Mouse (Mus musculus) liver, embryonic 11.5 days (tissue): Measurements from ENCODE around the gene Slc44a1. TPM values are rescaled to one million over a fixed set of nuclear protein-coding genes. Genes with fewer than 3 reads are reported as not detected.

Experiments
- ATAC-seq: fragments of 200-750 bp; cut with Nextera tagmentation; replicated peaks from 2 replicates; pipeline ENCODE4 v1.8.0; 2017; ENCODE audit warnings: moderate number of reproducible peaks, mild to moderate bottlenecking, moderate TSS enrichment, moderate library complexity; ENCODE audit not compliant: low FRiP score
- DNase-seq: peaks from one replicate; pipeline ENCODE4 v3.0.0-alpha.2; 2017; ENCODE audit warnings: low spot score
- H3K27ac ChIP-seq: fragments of 300-500 bp; sonication (generic); 2 replicates; pipeline ENCODE4 v1.5.1; 2014; ENCODE audit warnings: mild to moderate bottlenecking, low read depth, low read length, control low read depth
- H3K27me3 ChIP-seq: fragments of 300-500 bp; sonication (generic); replicated peaks from 2 replicates; pipeline ENCODE4 v1.6.1; 2014; ENCODE audit warnings: low read length, mixed read lengths; ENCODE audit not compliant: control insufficient read depth, insufficient read depth
- H3K36me3 ChIP-seq: fragments of 300-500 bp; sonication (generic); 2 replicates; pipeline ENCODE4 v1.6.1; 2014; ENCODE audit warnings: mild to moderate bottlenecking, low read length, moderate library complexity, mixed read lengths; ENCODE audit not compliant: control insufficient read depth, insufficient read depth
- H3K4me1 ChIP-seq: fragments of 300-500 bp; sonication (generic); replicated peaks from 2 replicates; pipeline ENCODE4 v1.6.1; 2014; ENCODE audit warnings: low read length, mixed read lengths; ENCODE audit not compliant: control insufficient read depth, insufficient read depth
- H3K4me2 ChIP-seq: fragments of 300-500 bp; sonication (generic); 2 replicates; pipeline ENCODE4 v1.6.1; 2014; ENCODE audit warnings: mild to moderate bottlenecking, control low read depth, moderate library complexity
- H3K4me3 ChIP-seq: fragments of 300-500 bp; sonication (generic); 2 replicates; pipeline ENCODE4 v1.5.1; 2014; ENCODE audit warnings: low read depth, low read length, control low read depth
- H3K9ac ChIP-seq: fragments of 300-500 bp; sonication (generic); 2 replicates; pipeline ENCODE4 v1.6.1; 2014; ENCODE audit warnings: low read depth, low read length, control low read depth
- H3K9me3 ChIP-seq: fragments of 300-500 bp; sonication (generic); 2 replicates; pipeline ENCODE4 v1.6.1; 2016; ENCODE audit warnings: low read length, inconsistent platforms, mixed read lengths; ENCODE audit not compliant: control insufficient read depth
- WGBS: fragments of 180-500 bp; shearing (Covaris S2); extraction: QIAGEN DNeasy Blood & Tissue Kit; methylation state at CpG from one replicate; pipeline ENCODE4 v1.1.7; 2014; 5-methylcytosine and 5-hydroxymethylcytosine counted together
- polyA plus RNA-seq: library from polyadenylated mRNA; unstranded; fragments of >200 nt; fragmentation: Nextera tagmentation; extraction: Ambion mirVana; gene quantifications from 2 replicates; pipeline ENCODE4 v1.2.1, GENCODE M21; 2014

The Slc44a1 gene
- polyA plus RNA-seq, 1 experiment from 2014 or later = 19.2 TPM

DNA sequence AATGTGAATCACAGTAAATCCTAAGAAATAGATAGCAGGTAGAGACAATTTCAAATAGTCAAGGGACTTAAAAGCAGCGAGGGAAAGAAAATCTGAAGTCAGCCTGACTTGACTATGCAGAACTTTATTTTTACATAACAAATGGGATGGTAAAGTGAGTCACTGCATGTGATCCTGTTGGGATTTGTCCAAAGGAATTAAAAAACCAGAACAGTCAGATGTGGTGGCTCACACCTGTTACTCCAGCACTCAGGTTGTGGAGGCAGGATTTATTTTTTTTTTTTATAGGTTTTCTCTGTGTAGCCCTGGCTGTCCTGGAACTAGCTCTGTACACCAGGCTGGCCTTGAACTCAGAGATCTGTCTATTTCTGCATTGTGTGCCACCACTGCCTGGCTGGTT, 25.7 kb downstream of the Slc44a1 start:
- WGBS = 82% methylated on average over 1 of the region's 1 CpGs
- no peaks in the 10 kb centered on the region for H3K4me1 ChIP-seq
- no peaks in the 10 kb centered on the region for H3K9me3 ChIP-seq
- no peak overlapping the region for H3K4me2 ChIP-seq
- no peak overlapping the region for H3K27ac ChIP-seq
- no peaks in the 10 kb centered on the region for H3K27me3 ChIP-seq
- DNase-seq (no peak), ATAC-seq (no peak)
- H3K9ac ChIP-seq = no peak overlapping the region
- H3K4me3 ChIP-seq = no peak overlapping the region
- no peaks in the 10 kb centered on the region for H3K36me3 ChIP-seq

DNA sequence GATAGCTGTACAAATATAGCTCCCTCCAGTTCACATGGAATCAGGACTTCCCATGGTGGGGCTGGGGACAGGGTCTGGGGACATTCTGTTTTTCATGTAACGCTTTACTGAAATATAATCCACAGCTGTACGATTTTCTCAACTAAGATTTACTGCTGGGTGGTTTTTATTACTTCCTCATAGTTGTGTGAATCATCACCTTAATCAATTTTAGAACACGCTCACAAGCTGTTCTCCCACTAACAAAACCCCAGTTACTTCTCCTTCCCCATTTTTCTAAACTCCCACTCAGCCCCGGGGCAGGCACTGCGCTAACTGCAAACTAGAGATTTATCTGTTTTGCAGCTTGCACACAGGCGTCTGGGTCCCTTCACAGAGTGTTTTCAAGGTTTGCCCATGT, 28.8 kb downstream of the Slc44a1 start:
- H3K9ac ChIP-seq = no peak overlapping the region
- no peak overlapping the region for H3K4me3 ChIP-seq
- H3K27me3 ChIP-seq = no peaks in the 10 kb centered on the region
- DNase-seq (no peak), ATAC-seq (no peak)
- no peak overlapping the region for H3K27ac ChIP-seq
- H3K9me3 ChIP-seq = no peaks in the 10 kb centered on the region
- no peaks in the 10 kb centered on the region for H3K4me1 ChIP-seq
- no peak overlapping the region for H3K4me2 ChIP-seq
- no peaks in the 10 kb centered on the region for H3K36me3 ChIP-seq
- WGBS = 57% methylated on average over 6 of the region's 6 CpGs

DNA sequence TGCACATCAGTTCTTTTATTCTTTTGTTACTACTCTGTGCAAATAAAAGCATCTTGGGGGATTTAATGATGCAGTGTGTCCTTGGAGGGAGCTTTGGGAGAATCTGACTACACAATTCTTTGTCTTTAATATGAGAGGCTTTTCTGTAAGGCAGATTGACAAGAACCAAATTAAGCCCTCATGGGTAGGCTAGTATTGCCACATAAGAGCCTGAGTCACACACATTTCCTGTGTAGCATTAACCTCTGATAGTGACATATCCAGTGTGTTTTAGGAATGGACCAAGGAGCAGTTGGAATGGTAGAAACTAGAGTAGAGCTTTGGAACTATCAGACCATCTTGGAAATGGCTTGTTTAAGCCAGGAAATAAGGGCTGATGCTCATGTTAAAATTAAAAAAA, 33.9 kb downstream of the Slc44a1 start:
- no peak for ATAC-seq
- H3K27ac ChIP-seq = no peak overlapping the region
- no peak overlapping the region for H3K9ac ChIP-seq
- no peaks in the 10 kb centered on the region for H3K9me3 ChIP-seq
- DNase-seq = no peak
- no peaks in the 10 kb centered on the region for H3K36me3 ChIP-seq
- no peaks in the 10 kb centered on the region for H3K27me3 ChIP-seq
- no peak overlapping the region for H3K4me3 ChIP-seq
- no peaks in the 10 kb centered on the region for H3K4me1 ChIP-seq
- H3K4me2 ChIP-seq = no peak overlapping the region

DNA sequence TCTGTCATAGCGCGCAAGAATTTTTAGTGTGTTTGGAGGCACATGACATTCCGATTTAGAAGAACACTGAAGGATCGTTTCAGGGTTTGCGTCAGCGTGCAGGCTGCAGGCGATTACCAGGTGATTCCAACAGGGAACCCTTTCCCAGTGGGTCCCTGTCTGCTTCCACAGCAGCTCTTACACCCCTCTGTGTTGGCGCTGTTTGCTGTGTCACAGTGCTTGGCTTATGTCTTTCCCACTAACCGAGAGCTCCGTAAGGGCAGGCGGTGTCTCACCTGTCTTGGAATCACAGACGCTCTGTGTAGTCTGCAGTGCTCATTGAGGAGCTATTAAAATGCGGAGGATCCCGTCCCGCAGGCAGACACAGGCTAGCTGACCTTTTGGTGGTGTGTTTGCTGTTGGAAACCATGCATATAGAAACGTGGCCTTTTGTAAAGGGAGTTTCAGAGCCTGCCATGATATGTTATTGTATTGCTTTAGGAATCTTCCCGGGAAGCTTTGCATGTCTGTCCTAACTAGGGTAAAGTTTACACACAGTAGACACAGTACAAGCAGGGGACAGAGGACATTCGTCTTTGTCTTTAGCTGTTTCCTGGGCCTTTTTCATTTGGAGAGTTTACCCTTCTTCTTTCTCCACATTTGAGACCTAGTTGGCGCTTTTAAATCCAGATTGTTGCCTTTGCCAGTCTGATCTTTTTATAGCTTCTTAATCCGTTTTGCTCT, 35.2 kb downstream of the Slc44a1 start:
- no peak overlapping the region for H3K4me2 ChIP-seq
- no peak for DNase-seq
- no peak overlapping the region for H3K9ac ChIP-seq
- no peaks in the 10 kb centered on the region for H3K9me3 ChIP-seq
- no peak for ATAC-seq
- no peak overlapping the region for H3K27ac ChIP-seq
- no peaks in the 10 kb centered on the region for H3K27me3 ChIP-seq
- H3K4me3 ChIP-seq = no peak overlapping the region
- no peaks in the 10 kb centered on the region for H3K36me3 ChIP-seq
- 86% methylated on average over 20 of the region's 20 CpGs for WGBS
- no peaks in the 10 kb centered on the region for H3K4me1 ChIP-seq

DNA sequence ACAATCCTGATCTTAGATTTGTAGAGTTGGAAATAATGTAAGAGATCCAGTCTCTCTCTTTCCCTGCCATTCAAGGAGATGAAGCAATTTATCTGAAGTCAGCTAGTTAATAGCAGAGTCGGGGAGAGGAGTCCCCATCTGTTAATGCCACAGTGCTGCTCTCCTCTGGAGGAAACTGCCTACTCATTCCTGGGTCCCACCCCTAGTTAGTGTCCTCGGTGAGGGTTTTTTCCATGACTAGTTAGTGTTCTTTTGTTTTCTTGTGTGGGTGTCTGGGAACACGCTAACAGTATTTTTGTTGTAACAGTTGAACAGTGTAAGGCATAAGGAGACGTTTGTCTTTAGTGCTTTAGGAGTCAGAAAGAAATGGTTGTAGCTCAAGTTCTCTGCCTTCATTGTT, 38.4 kb downstream of the Slc44a1 start:
- DNase-seq = no peak
- H3K36me3 ChIP-seq = 0 out of 2 replicates have a peak, but pooled peaks cover 3% of the 10 kb centered on the region
- no peak overlapping the region for H3K4me2 ChIP-seq
- no peak overlapping the region for H3K4me3 ChIP-seq
- ATAC-seq = no peak
- no peaks in the 10 kb centered on the region for H3K27me3 ChIP-seq
- 79% methylated on average over 4 of the region's 4 CpGs for WGBS
- no peak overlapping the region for H3K27ac ChIP-seq
- no peak overlapping the region for H3K9ac ChIP-seq
- H3K4me1 ChIP-seq = no peaks in the 10 kb centered on the region
- no peaks in the 10 kb centered on the region for H3K9me3 ChIP-seq

DNA sequence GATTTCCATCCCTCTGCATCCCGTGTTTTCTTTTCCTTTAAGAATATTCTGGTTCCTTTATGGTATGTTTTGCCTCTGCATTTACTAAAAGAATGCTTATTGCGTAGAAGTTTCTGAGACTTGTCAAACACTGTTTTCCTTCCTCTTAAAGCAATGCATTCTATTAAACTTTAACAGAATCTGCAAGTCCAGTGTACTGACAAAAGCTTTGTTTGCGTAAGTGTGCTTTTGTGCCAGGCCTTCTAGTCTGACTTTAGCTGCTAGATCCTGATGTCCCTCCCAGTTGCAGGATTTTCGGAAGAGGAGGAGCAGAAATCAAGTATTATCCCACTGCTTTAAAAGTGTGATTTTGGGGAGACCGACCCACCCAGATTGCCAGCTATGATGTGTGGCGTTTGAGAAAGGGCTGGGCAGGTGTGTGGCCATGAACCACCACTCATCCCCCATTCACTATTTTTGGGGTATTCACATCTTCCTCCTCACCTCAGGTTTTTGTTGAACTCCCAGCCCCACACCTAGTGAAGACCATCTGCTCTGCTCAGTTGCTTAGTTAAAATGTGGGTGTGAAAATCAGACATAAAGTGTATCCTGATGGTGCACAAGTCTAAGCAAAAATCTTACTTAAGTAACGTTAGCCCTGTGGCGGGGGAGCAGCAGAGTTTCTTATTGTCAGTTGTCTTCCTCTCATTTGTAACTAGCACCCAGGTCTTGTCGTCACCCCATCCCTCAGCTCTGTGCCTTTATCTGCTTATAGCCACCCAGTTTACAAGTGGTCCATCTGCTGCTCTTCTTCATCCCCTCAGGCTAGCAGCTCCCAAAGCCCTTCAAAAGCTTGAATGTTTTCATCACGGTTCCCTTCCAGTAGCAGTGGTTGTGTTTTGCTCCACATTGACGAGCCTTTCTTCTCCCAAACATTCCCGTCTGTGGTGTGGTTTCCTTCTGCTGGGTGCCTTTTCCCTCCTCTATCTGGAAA, 47.3 kb downstream of the Slc44a1 start:
- H3K9ac ChIP-seq = no peak overlapping the region
- DNase-seq (no peak), ATAC-seq (no peak)
- no peaks in the 10 kb centered on the region for H3K36me3 ChIP-seq
- peak overlapping the region; percentile 1; the same call in 1 of the 2 replicates for H3K4me2 ChIP-seq
- H3K4me3 ChIP-seq = no peak overlapping the region
- no peaks in the 10 kb centered on the region for H3K27me3 ChIP-seq
- WGBS = 70% methylated on average over 12 of the region's 12 CpGs
- H3K27ac ChIP-seq = no peak overlapping the region; the same call in 1 of the 2 replicates
- H3K4me1 ChIP-seq = no peaks in the 10 kb centered on the region
- no peaks in the 10 kb centered on the region for H3K9me3 ChIP-seq

DNA sequence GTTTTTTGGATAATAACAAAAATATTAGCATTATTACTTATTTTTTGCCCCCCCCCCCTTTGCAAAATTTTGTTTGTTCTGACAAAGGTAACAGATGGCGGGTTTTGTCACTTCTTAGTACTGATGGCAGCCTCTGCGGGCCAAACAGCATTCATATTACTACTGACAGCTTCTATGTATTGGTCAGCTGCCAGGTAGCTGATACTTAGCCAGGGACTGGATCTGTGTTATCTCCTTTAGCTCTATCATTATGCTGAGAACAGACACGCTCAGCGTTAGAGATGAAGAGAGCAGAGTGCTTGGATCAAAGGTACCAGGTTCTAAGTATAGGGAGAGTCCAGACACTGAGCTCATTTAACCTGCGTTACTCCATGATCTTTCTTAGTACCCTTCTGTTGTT, 48.6 kb downstream of the Slc44a1 start:
- Histone ChIP-seq H3K9ac (no peak overlapping the region), H3K4me3 (no peak overlapping the region), H3K4me1 (no peaks in the 10 kb centered on the region), H3K9me3 (no peaks in the 10 kb centered on the region), H3K27ac (no peak overlapping the region), H3K36me3 (no peaks in the 10 kb centered on the region), H3K4me2 (no peak overlapping the region), H3K27me3 (no peaks in the 10 kb centered on the region)
- DNase-seq (no peak), ATAC-seq (no peak)
- 77% methylated on average over 5 of the region's 5 CpGs for WGBS

DNA sequence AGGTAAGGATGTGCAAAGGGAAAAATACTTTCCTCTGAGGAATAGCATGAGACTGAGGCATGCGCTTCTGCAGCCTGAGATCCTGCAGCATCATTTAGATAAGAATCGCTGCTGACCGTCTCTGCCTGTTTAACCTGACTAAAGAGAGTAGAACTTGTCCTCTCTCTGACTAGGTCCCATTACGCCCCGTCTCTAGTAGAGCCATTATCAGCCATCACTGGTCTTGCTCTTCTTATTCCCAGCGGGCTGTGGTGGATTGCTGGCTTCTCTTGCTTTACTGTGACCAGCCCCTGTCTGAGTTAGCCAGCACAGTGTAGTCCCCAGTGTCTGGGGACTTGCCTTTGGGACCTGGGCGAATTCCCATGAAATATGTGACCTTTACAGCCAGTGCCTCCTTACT, 50.2 kb downstream of the Slc44a1 start:
- no peaks in the 10 kb centered on the region for H3K4me1 ChIP-seq
- H3K9me3 ChIP-seq = no peaks in the 10 kb centered on the region
- H3K4me3 ChIP-seq = no peak overlapping the region
- H3K4me2 ChIP-seq = no peak overlapping the region
- H3K36me3 ChIP-seq = no peaks in the 10 kb centered on the region
- H3K27ac ChIP-seq = no peak overlapping the region
- 79% methylated on average over 7 of the region's 7 CpGs for WGBS
- DNase-seq (no peak), ATAC-seq (no peak)
- H3K27me3 ChIP-seq = no peaks in the 10 kb centered on the region
- no peak overlapping the region for H3K9ac ChIP-seq
